Mouse (Mus musculus): ENCODE results near the gene Lmx1a. TPM values are rescaled to one million over a fixed set of nuclear protein-coding genes. Genes with fewer than 3 reads are reported as not detected.

Lmx1a gene
- total RNA-seq (2021), result not detected
- long read RNA-seq, experiment 1, result 0 reads
- long read RNA-seq, experiment 2, result 0 reads

DNA sequence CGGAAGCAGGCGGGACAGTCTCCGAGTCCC is at the start of gene Lmx1a:
Lmx1a (plus strand) TSS at position 6 of the 30 bp plus-strand sequence.
- DNase-seq (ENCODE audit: low spot score in 2 of 2), result no peak

DNA sequence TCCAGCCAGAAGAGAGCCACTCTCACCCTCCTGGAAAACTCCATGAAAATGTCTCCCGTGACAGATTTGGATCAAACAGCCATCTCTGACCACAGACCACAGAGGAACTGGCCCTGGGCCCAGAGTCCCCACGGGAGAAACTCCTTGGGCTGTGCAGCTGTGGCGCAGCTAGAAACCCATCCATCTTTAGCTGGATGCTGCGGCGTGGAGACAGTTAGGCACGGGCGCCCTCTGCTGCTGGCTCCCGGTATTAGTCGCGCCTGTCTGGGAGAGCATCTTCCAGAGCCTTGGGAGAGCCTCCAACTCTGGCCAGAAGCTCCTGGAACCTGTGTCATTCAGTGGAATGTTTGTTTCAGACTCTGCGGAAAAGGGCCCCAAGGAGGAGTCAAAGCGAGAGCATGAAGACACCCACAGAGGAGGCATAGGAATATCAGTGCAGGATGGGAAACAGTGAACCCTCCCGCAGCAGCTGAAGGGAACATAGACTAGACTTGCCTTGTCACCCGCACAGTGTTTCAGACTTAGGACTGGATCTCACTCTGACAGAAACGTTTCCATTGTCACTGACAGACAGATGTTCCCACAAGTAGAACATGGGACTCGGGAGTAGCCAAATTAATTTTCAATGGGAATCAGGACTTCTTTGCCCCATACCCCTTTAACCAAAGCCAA is 44.0 kb upstream of the Lmx1a start:
- peak; percentile 91 to 93 for DNase-seq (ENCODE audit: low spot score in 2 of 2)

DNA sequence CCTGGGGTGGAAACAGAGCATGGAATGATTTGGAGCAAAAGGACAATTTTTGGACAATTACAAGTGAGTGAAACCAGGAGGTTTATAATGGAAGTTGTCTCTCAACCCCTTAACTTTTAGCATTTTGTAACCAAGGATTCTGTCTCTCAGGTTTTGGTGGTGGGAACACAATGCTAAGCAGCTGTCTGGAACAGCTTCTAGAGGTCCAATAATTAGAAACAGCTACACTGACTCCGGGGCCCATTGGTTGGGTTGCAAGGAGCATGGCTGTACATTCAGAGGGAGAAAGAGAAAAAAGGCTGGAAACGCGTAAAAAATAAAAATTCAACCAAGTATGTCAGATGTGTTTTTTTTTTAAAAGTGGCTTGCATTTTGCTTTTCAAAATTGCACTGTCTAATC is 40.4 kb upstream of the Lmx1a start:
- DNase-seq (ENCODE audit: low spot score in 2 of 2), result no peak

DNA sequence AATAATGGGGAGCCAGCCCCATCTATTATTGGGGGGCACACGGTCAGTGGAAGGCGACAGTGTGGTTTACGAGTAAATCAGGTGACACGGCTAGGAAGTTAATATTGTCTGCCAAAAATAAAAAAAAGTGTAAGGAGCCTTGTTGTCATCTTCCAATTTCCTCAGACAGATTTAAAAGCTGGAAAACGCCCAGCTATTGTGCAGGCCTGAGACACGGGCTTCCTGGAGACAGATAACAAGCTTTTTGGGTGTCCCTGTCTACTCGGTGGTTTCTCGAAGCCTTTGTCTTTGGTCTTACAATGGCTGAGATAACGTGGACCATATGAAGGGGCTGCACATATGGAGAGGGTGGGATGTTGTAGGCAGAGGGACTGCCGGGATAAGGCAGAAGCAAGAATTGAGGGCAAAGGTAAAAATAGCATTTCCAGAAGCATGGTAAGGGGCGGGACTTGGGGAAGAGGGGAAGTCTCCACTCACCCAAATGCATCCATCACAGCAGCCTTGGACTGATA is 39.9 kb upstream of the Lmx1a start:
- no peak for DNase-seq (ENCODE audit: low spot score in 2 of 2)

DNA sequence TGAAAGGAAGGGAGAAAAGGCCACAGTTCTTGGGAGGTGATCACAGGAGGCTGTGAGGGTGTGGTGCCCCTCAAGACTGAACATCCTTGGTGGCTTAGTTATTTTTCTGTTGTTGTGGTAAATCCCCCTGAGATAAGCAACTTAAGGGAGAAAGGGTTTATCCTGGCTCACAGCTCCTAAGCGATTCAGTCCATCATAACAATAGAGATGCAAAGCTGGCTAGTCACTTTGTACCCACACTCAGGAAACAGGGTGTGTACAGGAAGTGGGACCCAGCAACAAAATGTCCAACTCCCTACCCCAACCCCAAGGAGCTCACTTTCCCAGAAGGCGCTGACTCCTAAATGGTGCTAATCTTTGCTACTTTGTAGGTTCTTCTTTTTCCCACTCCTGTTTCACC is 36.7 kb upstream of the Lmx1a start:
- no peak for DNase-seq (ENCODE audit: low spot score in 2 of 2)

DNA sequence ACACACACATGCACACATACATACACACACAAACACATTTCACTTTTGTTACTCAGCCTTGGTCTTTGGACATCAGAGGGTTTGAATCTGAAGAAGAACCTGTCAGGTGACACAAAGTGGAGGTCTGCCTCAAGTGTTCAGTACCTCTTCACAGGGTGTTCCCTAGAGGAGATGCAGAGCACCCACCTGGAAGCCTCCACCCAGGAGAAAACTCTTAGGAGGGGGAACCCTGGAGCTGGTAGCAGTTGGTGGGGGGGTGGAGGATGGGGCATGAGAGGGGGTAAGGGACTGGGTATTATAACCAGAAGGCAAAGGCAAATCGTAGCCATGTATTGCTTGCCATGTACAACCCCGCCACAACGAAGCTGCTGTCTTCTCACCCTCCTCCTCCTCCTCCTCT is 30.0 kb upstream of the Lmx1a start:
- no peak for DNase-seq (ENCODE audit: low spot score in 2 of 2)

DNA sequence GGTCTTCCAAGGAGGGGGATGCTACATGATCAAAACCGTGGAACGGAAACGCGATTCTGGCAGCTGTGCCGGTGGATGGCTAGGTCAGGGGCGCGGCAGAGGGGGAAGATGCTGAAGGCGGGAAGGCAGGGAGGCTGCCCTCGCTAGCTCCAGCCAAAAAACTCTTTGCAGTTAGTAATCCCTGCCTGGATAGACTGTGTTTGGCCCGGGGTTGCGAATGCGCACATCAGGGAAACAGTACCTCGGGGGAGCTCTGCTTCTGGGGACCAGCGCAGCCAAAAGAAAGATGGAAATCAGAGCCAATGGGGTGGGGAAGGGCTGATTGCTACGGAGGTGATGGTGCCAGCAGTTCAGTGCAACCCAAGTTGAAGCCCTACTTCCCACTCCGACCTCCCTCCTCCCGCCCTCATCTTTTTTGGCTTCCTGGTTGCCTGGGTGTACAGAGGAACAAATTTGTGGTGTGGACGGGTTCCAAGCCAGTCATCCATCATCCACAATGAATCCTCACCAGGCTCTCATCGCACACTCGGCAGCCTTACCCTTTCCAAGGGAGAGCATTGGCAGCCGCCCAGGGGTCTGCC is 28.4 kb upstream of the Lmx1a start:
- DNase-seq (ENCODE audit: low spot score in 2 of 2), result peak; percentile 16 to 21

DNA sequence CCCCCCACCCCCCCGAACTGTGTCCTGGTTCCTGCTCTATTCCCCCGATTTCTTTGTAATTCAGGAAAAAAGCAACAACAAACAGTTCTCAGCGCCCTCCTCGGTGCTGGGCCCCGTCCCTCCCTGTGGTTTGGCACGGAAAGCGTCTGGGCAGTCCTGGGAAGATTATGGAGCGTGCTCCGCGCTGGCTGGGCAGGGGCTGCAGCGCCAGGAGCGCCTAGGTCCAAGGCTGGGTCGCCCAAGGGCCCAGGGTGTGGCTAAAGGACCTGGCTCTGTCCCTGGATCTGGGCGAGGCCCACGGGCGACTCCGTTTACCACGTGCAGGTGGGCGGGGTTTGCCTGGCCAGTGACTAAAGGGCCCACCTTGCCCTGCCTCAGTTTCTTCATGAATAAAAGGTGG is 27.9 kb upstream of the Lmx1a start:
- no peak for DNase-seq (ENCODE audit: low spot score in 2 of 2)

DNA sequence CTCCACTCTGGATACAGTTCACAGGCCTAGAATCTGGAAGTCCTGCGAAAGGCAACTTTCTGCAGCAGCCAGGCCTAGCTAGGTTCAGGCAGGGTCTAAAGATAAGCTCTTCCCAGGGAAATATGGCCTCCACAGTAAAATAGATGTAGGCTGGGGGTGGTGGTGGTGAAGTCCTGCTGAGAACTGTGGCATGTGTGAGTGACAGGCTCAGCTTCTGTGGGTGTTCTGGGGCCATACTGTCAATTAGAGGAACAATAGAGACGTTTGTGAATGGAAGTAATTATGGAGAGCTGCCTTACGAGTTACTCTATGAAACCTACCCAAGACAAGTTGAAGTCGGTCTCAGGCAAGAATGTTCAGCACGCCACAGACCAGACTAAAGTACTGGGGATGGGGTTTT is 25.9 kb upstream of the Lmx1a start:
- no peak for DNase-seq (ENCODE audit: low spot score in 2 of 2)

DNA sequence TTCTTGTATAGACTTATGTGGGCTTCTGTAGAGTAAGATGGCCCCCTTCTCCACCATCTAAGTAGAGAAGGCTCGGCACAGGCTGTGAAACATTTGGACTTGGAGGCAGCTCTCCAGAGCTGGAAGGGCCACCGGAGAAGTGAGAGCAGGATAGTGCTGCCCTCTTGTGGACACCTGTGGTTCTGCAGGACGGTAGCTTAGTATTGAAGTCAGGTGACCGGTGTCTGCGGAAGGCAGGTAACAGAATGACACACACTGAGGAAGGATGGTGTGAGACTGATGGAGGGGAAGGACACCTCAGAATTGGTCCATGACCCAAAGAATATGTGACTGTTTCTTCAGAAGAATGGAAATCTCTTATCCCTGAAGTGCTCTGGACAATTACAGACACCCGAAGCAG is 19.2 kb upstream of the Lmx1a start:
- DNase-seq (ENCODE audit: low spot score in 2 of 2), result peak; percentile 55 to 75

DNA sequence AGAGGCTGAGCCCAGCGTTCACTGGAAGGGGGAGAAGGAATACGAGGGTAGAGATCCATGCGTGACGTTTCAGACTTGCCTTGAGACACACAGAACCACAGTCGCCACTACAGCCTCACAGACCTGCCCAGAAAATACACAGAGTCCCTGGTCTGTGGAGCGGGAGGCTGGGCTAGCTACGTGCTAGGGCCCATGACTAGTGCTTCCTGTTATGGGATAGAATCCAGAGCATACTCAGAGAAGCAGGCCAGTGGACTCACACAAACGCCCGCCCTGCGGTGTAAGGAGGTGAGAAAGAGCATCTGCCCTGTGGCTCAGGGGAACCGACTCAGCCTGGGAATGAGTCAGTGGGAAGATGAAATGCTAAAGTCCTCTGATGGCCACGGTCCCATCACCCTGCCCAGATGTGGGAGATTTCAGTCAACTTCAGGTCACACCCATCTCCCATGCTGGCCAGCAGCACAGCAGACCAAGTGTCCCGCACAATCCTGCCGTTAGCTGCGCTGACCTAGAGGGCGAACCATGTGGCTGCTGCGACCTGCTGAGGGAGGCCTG is 16.5 kb upstream of the Lmx1a start:
- DNase-seq (ENCODE audit: low spot score in 2 of 2), result no peak

DNA sequence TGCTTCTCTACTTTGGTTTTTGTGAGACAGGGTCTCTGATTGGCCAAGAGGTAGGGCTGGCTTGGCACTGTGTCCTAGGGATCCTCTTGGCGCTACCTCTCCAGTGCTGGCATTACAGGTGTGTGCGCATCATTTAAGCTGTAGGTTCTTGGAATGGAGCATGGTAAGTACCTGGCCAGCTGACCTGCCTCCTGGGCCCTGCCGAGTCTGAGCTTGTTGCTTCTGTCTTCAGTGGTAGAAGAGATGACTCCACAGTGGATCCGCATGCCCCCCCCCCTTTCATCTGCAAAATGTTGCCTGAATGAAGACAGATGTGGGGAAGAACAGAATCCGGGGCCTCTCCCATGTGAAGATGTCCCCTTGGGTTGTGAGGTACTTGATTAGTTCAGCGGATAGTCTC is 10.0 kb upstream of the Lmx1a start:
- no peak for DNase-seq (ENCODE audit: low spot score in 2 of 2)

DNA sequence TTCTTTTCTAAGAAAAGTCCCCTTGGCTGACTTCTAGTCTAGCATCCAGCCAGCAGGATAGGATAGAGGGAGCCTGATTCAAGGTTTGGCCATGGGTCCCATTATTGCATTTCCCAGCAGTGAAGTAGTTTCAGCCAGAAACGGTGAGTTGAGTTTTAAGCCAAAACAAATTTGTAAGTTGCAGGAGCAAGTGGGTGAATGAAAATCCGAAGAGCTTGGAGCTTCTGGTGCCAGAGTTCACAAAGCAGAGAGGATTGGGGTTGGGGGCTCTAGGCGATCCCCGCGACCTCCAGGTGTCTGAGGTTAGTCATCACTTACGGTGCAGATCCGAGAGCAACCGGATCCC is 1.1 kb upstream of the Lmx1a start:
- no peak for DNase-seq (ENCODE audit: low spot score in 2 of 2)

DNA sequence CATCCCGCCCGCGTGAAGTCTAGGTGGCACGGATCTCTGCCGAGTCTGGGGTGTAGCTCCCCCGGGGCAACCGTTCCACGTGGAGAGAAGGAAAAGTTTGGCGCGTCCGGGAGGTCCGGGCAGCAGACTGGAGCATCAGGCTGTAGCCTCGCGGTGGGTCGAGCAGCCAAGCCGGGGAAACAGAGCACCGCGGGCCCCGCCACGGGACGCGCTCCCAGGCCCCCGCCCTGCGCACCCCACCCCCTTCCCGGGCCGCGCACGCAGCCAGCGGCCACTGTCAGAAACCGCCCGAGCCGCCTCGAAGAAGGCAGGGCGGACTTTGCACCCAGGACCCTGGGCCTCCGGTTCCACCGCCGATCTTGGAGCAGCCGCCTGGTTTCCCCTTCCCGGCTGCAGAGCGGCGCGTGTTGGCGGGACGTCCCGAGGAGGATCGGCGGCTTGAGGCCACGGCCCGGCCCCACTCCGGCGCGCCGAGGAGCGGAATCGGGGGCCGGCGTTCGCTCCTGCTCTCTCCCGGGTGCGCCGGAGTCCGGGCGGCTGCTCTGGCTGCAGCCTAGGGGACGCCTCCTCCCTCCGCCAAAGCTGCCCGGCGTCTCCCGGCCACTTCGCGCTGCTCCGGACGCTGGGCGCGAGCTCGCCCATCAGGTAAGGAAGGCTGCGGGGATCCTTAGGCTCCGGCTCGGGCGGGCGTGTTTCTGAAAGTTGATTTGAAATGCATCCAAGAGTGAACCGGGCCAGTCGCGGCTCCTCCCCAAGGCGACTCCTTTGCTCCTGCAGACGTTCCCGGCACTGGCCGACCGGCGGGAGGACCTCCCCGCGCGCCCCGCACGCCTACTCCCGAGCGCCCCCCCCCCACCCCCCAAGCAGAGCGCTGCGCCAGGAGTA is 448 bp upstream of the Lmx1a start:
- DNase-seq (ENCODE audit: low spot score in 2 of 2), result no peak

DNA sequence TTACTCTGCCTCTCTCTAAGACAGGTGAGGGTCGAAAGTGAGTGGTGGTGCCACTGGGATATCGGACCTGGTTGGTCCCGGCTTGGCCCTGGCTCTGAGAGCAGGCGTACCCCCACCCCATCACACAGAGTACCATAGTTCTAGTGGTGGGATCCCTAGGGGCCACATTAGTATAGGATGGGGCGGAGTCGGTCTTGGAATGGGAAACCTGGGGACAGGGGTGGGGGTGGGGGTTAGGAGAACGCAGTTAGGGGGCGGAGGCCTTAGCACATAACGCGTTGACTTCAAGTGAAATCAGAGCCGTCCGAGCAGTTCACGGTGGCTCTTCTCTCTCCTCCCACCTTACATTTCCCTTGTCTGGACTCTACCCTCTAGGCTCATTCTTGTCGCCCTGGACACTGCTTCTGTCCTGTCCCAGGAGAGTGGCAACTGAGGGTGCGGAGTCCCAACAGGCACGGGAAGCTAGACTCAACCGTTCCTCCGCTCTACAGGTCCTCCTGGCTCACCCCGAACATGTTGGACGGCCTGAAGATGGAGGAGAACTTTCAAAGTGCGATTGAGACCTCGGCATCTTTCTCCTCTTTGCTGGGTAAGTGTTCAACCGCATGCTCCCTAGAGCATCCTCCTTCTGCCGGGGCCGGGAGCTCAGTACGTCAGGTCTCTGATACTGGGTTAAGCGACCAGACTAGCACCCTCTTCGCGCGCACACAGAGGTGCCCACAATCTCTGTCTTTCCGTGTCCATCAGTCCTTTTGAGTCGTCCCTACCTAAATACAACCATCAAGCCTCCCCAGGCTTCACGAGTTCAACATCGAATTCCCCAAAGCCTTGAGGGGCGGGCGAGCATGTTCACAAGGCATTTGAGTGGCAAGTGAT is 463 bp downstream of the Lmx1a start:
- DNase-seq (ENCODE audit: low spot score in 2 of 2), result no peak

DNA sequence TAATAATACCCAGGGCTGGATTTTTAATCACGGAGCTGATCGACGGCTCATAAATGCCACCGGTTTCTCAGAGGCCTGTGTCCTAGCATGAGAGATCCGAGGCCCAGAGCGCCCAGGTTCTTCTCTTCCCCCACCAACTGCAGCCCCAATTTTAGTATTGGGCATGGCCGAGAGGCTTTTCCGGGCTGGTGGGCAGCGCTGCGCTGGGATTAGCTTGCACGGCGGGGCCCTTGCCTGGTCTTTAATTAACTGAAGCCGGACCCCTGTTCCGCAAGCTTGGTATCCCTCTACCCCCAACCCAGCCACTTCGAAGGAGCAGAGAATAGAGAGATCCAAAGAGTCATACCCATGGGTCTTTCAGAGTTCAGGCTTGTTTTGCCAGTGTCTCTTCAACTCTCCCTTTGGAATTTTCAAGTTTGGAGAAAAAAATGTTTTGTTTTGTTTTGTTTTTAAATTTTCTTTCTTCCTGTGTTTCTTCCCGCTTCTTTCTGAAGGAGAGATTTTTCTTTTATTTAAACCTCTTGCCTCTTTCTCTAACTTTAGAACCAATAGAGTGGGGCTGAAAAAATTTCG is 1.2 kb downstream of the Lmx1a start:
- DNase-seq (ENCODE audit: low spot score in 2 of 2), result no peak

DNA sequence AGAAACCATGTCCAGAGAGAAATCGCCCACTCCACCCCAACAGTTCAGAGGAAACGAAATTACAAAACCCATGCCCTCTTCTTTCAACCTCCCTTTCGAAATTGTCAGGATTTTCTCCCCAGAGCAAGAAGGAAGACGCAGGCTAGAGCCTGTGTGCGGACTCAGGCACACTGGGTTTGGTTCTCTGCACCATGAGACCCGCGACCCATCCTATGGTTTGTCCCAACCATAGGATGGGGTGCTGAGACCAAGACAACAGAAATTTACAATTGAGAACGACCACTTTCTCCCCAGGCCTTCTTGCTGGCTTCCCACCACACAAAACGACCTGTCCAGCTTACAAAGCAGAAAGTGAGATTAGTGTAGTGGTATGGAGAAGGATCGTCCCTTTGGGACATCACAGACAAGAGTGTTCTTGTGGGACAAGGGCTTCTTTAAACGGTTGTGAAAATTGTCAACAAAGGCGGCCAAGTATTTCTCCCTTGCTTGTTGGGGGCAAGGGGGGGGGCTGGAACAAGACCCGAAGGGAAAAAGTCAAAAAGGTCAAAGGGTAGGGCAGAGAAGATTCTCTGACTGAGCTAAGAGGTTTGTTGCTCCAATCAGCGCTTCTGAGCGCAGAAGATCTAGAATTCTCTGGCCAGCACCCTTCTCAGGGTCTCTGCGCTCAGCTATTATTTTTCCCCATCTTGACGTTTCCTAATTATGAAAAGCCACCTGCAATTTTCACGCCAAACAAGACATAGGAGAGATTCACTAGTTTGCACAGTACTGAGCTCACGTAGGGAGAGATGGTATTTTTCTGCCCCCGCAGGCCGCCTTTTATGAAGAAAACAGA is 1.9 kb downstream of the Lmx1a start:
- no peak for DNase-seq (ENCODE audit: low spot score in 2 of 2)

DNA sequence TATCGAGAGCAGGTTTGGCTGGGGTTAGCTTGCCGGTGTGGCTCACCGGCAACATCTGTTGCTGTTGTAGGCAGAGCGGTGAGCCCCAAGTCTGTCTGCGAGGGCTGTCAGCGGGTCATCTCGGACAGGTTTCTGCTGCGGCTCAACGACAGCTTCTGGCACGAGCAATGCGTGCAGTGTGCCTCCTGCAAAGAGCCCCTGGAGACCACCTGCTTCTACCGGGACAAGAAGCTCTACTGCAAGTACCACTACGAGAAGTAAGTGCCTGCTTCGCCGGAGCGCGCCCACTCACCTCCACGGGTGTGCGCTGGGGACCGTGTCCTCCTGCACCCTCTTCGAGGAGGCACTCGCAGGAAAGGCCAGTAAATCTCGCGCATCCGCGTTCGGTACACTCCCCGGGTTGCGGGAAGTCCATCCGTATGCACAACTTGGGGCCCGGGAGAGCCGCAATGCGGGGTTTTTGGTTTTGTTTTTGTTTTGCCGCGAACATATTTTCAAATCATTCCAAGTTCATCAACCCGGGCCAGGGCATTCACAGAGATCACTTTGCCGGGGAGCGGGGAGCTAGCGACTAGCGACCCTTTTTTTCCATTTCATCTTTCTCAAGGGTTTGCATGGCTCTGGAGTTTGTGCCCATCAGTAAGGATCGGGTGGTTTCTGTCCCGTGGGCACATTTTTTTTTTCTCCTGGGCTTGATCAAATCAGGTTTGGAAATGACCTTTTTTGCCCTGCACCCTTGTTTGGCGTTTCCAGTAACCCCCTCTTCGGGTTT is 3.1 kb downstream of the Lmx1a start:
- no peak for DNase-seq (ENCODE audit: low spot score in 2 of 2)

DNA sequence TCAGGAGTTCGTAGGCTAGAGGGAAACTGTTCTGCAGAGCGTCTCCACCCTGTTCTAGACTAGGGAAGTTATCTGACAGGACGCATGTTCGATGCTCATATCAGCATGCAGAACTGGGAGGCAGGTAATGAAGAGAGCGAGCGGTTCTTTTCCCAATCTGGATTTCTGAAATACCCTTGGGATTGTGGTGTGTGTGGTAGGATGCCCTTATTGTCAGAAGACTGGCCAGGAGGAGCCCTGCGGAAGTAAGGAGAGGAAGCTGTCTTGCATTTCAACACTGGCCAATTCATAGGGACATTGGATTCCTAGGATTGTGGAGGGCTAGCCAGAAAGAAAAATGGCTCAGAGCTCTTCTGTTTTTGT is 3.6 kb downstream of the Lmx1a start:
- no peak for DNase-seq (ENCODE audit: low spot score in 2 of 2)

All from left cerebral cortex, adult 18-20 months (tissue).